19 mouse cellular contexts compared by ENCODE assay signal in the genomic region with DNA sequence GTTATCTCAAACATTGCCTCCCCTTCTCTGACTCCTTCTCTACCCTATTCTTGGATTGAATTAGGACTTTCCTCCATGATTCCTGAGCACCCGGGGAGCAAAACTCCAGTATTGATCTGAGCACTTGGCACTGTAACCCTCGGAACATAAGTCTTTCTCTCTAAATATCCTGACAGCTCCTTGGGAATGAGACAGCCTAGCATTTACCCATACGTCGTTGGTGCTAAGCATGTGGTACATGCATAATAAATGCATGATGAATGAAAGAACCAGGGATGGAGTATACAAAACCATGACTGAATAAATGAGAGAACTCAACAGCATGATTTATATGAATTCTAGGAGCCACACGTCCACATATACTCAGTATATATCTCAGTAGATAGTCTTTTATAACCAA.
A peak's percentile ranks its signal among the peaks of the same experiment; 100 is the strongest.
DNase-seq lines count a peak whose midpoint lies in the region; ATAC-seq and TF ChIP-seq lines count a peak whose summit lies in the region.
"Had no signal": no experiment of that assay in that cellular context is flagged by ENCODE, and none has a peak within 500 bp of the region (broad histone marks: within the 10 kb centered on the region; RNA-seq: fewer than 3 reads in every experiment).

No protein-coding gene starts in this region.

- H3K27me3 ChIP-seq in forebrain, embryonic 16.5 days (replicated peaks; ENCODE audit: control insufficient read depth, insufficient read depth, low read length): no peaks in the 10 kb centered on the region
- no peaks in the 10 kb centered on the region for H3K27me3 ChIP-seq in forebrain, embryonic 10.5 days (ENCODE audit: poor library complexity, severe bottlenecking)
- H3K27me3 ChIP-seq in forebrain, postnatal 0 days (ENCODE audit: insufficient read depth, low read length): no peaks in the 10 kb centered on the region
- no peaks in the 10 kb centered on the region for H3K27me3 ChIP-seq in forebrain, embryonic 14.5 days (replicated peaks; ENCODE audit: control insufficient read depth, insufficient read depth, low read length)
- H3K27me3 ChIP-seq in heart, embryonic 10.5 days (ENCODE audit: insufficient read depth, poor library complexity, severe bottlenecking): no peaks in the 10 kb centered on the region

- no peaks in the 10 kb centered on the region for H3K4me1 ChIP-seq in forebrain, embryonic 16.5 days (replicated peaks; ENCODE audit: control insufficient read depth, insufficient read depth, low read length)
- peaks cover 26% of the 10 kb centered on the region for H3K4me1 ChIP-seq in forebrain, embryonic 10.5 days
- no peaks in the 10 kb centered on the region for H3K4me1 ChIP-seq in forebrain, postnatal 0 days (ENCODE audit: insufficient read depth)
- H3K4me1 ChIP-seq in forebrain, embryonic 14.5 days (ENCODE audit: control insufficient read depth, insufficient read depth, low read length): no peaks in the 10 kb centered on the region
- 0 out of 2 replicates have a peak, but pooled peaks cover 2% of the 10 kb centered on the region for H3K4me1 ChIP-seq in heart, embryonic 10.5 days

- ATAC-seq in forebrain, embryonic 16.5 days: 0 out of 2 replicates have a peak, but pooled peaks have one; percentile 52
- ATAC-seq in forebrain, postnatal 0 days: peak; percentile 72
- ATAC-seq in forebrain, embryonic 14.5 days: no peak
- ATAC-seq: activated CD4-positive, CD25-positive, alpha-beta regulatory T cell, adult 4 months; CD4-positive, CD25-positive, alpha-beta regulatory T cell, adult 4 months; Patski had no signal

- no peak overlapping the region for H3K27ac ChIP-seq in forebrain, embryonic 16.5 days (ENCODE audit: low read length)
- H3K27ac ChIP-seq in forebrain, embryonic 10.5 days: no peak overlapping the region
- H3K27ac ChIP-seq in forebrain, postnatal 0 days (ENCODE audit: low read depth, low read length): no peak overlapping the region
- no peak overlapping the region for H3K27ac ChIP-seq in forebrain, embryonic 14.5 days (ENCODE audit: low read depth, low read length)
- no peak overlapping the region for H3K27ac ChIP-seq in heart, embryonic 10.5 days

- no peak overlapping the region for H3K9ac ChIP-seq in forebrain, embryonic 16.5 days (replicated peaks; ENCODE audit: low read depth, low read length)
- no peak overlapping the region for H3K9ac ChIP-seq in forebrain, postnatal 0 days
- no peak overlapping the region for H3K9ac ChIP-seq in forebrain, embryonic 14.5 days (ENCODE audit: low read length)

- 61% methylated on average over 5 of the region's 5 CpGs for WGBS in forebrain, embryonic 16.5 days
- WGBS in forebrain, embryonic 10.5 days: 88% methylated on average over 5 of the region's 5 CpGs
- WGBS in forebrain, postnatal 0 days: 64% methylated on average over 5 of the region's 5 CpGs
- 72% methylated on average over 5 of the region's 5 CpGs for WGBS in forebrain, embryonic 14.5 days
- 80% methylated on average over 5 of the region's 5 CpGs for WGBS in heart, embryonic 10.5 days

- no peak overlapping the region for H3K4me2 ChIP-seq in forebrain, embryonic 16.5 days (ENCODE audit: low read length)
- no peak overlapping the region for H3K4me2 ChIP-seq in forebrain, postnatal 0 days (ENCODE audit: low read depth)
- no peak overlapping the region for H3K4me2 ChIP-seq in forebrain, embryonic 14.5 days (ENCODE audit: low read length)

- no peak for DNase-seq in forebrain, embryonic 10.5 days (ENCODE audit: extremely low spot score, low spot score)
- no peak for DNase-seq in forebrain, postnatal 0 days
- DNase-seq in forebrain, embryonic 14.5 days (ENCODE audit: low spot score): no peak
- peak; percentile 34 for DNase-seq in heart, adult 11 months
- no peak for DNase-seq in heart, embryonic 10.5 days (ENCODE audit: low spot score)
- DNase-seq: adrenal gland, adult 2 months; adrenal gland, adult 8-10 months; adrenal gland, postnatal 10 days; adrenal gland, postnatal 25 days; adrenal gland, postnatal 36 days; B cell, adult 2 months; cerebellum, adult 11 months; cerebellum, adult 11-12 months; cerebellum, adult 18-20 months had no signal

- no peak overlapping the region for H3K4me3 ChIP-seq in forebrain, embryonic 16.5 days (replicated peaks; ENCODE audit: low read length)
- no peak overlapping the region for H3K4me3 ChIP-seq in forebrain, embryonic 10.5 days
- H3K4me3 ChIP-seq in forebrain, postnatal 0 days (ENCODE audit: low read depth, low read length): no peak overlapping the region
- no peak overlapping the region for H3K4me3 ChIP-seq in forebrain, embryonic 14.5 days (ENCODE audit: low read depth, low read length)
- no peak overlapping the region for H3K4me3 ChIP-seq in heart, embryonic 10.5 days

- H3K36me3 ChIP-seq in forebrain, embryonic 16.5 days (ENCODE audit: control insufficient read depth, insufficient read depth): no peaks in the 10 kb centered on the region
- H3K36me3 ChIP-seq in forebrain, embryonic 10.5 days (replicated peaks): no peaks in the 10 kb centered on the region
- no peaks in the 10 kb centered on the region for H3K36me3 ChIP-seq in forebrain, postnatal 0 days (ENCODE audit: insufficient read depth)
- H3K36me3 ChIP-seq in forebrain, embryonic 14.5 days (ENCODE audit: control insufficient read depth, insufficient read depth, low read length): no peaks in the 10 kb centered on the region
- no peaks in the 10 kb centered on the region for H3K36me3 ChIP-seq in heart, embryonic 10.5 days
- H3K36me3 ChIP-seq: G1E had no signal

- no peak for TF ChIP-seq CTCF in forebrain, postnatal 0 days (IDR thresholded peaks at IDR 0.05; ENCODE audit: low read depth)

- H3K9me3 ChIP-seq in forebrain, embryonic 16.5 days (ENCODE audit: control insufficient read depth, low read length): no peaks in the 10 kb centered on the region
- H3K9me3 ChIP-seq in forebrain, embryonic 10.5 days: no peaks in the 10 kb centered on the region
- H3K9me3 ChIP-seq in forebrain, postnatal 0 days (ENCODE audit: low read length): no peaks in the 10 kb centered on the region
- no peaks in the 10 kb centered on the region for H3K9me3 ChIP-seq in forebrain, embryonic 14.5 days (replicated peaks; ENCODE audit: control insufficient read depth, low read length)
- H3K9me3 ChIP-seq in heart, embryonic 10.5 days: no peaks in the 10 kb centered on the region
- H3K9me3 ChIP-seq: G1E had no signal
